Mouse (Mus musculus) brain, adult 2 months (tissue): Measurements from ENCODE around the gene Gng5.
A peak's percentile ranks its signal among the peaks of the same experiment; 100 is the strongest.

Experiments used
- DNase-seq: peaks from one replicate; pipeline ENCODE4 v3.0.0; 2011; ENCODE audit warnings: low read depth, low spot score

Gene Gng5

DNA sequence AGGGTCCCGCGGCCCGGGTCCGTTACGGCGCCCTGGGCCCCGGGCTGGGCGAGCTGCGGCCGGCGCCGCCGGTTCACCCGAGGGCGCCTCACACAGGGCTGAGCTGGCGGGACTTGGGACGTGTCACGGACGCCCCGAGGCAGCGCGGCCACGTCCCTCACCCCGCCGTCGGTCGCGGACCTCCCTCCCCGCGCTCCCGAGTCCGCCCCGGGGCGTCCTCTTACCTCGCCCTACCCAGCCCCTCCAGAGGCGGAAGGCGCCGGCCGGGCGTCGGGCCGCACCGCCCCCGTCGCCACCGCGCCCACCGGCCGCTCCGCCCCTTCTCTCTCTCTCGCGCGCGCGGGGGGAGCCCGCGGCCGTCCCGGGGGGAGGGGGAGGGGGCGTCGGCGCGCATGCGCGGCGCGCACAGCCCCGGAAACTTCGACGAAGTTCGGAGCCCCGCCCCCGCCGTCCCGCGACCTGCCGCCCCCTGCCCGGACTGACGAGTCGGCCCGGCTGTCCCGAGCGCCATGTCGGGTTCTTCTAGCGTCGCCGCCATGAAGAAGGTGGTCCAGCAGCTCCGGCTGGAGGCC is at the start of gene Gng5, which contains the start of gene Spata1:
TSS of gene Gng5 (plus strand) at position 377 of the 572 bp plus-strand sequence.
TSS of gene Spata1 (minus strand) at position 323 of the 572 bp plus-strand sequence.
- DNase-seq, result peak; percentile 64

DNA sequence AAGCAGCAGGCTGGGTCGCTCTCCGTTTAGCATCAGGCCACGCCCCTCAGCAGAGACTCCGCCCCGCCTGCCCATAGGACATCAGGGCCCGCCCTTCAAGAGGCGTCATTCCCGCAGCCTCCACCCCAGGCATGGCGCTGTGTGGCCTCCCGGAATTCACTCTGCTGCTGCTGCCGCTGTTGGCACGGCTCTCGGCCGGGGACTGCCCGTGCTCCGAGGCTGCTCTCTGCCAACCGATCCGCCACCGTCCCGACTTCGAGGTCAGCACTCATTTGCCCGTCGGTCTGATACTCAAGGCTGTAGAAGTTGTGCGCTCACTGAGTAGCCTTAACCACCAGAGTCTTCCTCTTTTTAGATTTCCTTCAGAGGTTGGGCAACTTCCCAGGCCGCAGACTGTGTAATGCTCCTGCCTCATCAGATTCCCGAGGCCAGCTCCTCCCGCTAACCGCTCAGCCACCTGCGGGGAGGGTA is 49.2 kb upstream of the Gng5 start:
- DNase-seq, result peak; percentile 95

DNA sequence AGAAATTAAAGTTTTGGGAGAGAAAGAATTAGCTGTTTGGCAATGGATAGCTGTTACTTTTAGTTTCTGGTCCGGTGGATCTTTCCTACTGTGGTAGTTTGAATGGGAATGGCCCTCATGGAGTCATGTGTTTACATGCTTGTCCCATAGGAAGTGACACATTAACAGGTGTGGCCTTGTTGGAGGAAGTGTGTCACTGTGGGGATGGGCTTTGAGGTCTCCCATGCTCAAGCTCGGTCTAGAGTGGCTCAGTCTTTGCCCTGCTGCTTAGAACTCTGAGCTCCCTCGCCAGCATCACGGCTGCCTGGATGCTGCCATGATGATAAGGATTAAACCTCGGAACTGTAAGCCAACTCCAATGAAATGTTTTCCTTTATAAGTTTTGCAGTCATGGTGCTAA is 48.2 kb upstream of the Gng5 start:
- DNase-seq, result no peak

DNA sequence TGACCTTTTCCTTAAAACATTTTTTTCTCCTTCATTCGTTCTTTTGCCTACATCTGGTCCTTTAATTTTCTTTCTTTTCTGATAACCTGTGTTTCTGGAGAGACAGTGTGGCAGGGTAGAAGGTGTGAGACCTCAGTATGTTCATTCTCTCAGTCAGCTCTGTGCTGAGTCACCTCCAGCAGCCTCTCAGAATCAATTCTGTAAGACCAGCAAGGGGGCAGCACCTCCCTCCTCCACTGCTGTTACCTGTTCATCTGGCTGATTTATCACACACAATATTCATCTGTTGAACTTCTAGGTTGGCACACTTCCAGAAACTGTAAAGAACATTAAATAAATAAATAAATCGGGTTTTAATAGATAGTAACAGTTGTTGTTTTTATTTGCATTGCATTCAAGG is 36.7 kb upstream of the Gng5 start:
- DNase-seq, result no peak

DNA sequence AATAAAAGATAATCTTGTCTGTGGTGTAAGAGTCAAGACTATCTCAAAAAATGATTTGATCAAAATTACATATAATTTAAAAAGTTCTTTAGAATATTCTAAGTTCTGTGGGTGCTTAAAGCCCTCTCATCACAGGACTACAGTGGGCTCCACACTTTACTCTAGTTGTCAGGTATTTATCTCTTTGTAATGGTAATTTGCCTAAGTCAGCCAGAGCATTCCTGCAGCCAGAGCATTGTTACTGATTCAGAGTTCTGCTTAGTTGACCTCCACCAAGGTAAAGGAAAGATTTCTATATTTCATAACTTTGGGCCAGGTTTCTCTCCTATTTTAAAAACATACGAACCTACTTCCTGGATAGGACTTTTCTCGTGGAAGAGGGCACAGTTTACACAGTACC is 30.4 kb upstream of the Gng5 start:
- DNase-seq, result no peak

DNA sequence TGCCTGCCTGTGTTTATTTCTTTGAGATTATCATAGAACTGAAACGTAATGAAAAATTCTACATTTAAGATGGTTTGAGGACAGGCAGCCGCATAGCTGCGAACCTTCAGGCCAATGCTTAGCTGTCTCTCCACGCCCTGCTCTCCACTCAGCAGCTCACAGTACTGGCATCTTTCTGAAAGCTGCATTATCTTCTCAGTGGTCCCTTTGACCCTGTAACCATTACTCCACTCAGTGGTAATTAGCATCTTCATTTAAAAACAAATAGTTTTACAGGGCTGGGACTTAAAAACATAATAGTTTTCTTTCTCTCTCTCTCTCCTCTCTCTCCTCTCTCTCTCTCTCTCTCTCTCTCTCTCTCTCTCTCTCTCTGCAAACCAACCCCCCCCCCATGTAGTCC is 26.9 kb upstream of the Gng5 start:
- DNase-seq, result no peak

DNA sequence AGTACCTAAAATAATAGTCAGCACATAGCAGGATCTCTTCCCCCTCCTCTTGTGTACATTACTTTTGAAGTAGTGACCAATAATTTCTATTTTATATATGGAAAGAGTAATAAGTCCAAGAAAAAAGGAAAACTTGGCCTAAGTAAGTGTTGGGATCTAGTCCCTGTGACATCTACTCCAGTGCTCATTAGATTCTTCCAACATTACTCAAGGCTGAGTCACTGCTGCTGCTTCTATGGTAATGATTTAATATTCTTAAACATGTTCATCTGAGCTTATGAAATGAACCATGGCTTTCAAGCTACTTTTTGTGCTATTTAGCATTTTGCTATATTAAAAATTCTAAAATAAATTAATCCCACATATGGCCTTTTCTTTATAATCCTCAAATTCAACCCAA is 25.9 kb upstream of the Gng5 start:
- DNase-seq, result no peak

DNA sequence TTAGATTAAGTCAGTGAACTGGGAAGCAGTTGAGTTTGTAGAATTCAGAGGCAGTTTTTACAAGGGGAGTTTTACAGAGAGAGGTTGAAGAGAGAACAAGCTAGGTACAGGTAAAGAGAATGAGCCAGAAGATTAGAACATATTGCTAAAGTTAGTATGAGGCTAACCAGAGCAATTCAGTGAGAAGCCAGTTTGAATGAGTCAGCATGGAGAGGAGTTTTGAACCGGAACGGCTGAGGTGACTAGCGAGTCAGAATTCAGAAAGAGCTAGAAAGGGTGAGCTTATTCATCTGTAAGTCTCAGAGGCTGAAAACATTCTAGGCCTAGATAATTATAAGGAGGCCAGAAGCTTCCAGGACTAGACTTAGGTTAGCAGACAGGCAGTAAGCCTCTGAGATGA is 25.2 kb upstream of the Gng5 start:
- DNase-seq, result no peak

DNA sequence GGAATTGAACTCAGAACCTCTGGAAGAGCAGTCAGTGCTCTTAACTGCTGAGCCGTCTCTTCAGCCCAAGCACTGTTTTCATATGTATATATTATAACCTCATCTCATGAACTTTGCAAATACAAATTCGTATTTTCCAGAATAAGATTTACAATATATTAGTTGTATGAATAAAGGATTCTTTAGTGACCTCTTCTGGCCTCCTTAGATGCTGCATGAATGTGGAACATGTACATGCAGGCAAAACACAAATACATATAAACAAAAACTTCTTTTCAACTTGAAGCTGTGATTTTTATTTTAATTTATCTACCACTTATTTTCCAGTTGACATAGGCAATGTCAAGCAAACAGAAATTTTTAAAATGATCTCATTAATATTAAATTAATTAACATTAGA is 17.6 kb upstream of the Gng5 start:
- DNase-seq, result no peak

DNA sequence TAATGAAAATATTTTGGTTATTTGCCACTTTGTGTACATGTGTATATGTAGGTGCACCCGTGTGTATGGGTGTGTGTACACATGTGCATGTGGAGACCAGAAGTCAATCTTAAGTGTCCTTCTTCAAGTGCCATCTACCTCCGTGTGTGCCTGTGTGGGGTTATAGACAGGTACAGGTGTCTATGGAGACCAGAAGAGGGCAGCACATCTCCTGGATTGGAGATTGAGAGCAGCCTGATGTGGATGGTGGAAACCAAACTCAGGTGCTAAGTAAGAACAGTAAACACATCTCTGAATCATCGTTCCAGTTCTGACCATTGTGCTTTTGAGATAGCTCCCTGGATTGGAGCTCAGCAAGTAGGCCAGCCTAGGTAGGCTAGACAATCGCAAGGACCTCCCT is 13.1 kb upstream of the Gng5 start:
- no peak for DNase-seq

DNA sequence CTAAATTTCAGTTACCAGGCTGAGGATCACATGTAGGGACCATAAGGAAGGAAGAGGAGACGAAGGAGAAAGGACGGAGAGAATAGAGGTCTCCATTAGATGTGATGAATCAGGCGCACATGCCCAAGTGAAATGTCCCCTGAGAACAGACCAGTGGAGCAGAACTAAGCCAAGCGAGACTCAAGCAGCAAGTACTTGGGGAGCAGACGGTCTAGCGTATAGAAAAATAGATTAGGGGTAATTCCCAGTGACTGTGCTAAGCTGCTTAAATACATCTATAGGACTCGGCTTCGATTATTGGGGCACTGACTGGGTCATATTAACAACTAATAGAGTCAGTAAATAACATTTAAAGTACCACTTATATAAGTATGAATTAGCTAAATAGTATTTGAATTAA is 4.7 kb upstream of the Gng5 start:
- no peak for DNase-seq

DNA sequence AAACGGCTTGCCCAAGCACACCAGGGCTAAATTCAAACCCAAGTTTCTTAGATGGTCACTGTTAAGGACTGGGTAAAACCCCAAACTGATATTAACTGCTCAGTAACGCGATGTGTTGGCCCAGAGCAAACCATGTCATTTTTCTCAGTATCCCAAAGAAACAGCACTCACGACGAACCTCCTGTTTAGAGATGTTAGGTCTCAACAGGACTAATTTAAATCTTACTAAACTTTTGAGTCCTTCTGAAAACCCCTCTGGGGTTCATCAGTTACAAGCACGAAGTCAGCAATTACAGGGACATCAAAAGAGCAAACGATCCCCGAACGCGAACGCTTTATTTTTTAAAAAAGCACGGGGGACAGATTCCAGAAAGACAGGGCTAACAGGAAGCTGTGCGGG is 618 bp upstream of the Gng5 start:
- no peak for DNase-seq

DNA sequence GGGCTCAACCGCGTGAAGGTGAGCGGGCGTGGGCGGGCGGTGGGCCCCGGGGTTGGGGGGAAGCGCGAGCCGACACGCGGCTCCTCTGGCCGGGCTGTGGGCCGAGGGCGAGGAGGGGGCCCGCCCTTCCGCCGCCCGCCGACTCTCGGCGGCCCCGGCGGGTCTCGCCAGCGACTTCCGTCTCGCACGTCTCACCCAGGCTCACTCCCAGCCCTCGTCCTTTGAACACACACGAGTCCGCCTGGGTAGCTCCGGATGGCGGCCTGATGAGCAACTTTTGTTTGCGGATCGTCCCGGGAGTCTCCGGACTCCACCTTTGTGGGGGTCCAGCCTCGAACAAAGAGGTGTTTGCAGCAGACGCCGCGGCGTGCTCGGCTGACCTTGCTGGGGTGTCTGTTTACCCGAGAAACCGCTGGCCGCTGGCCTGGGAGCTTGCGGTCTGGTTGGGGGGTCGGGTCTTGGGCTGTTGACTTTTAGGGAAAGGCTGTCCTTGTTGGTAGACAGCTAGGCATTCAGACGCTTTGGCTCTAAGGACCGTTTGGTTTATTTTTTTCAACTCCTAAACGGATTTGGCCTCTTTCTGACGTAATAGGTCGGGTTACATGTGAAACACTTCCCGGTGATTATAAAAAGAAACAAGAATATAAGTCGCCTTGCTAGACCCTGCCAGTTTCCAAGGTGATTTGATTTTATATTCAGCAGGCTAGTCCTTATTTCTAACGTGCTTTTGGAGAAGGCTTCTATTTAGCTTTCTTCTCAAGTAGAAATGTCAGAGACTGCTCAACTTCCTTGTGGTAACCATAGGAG is 599 bp downstream of the Gng5 start:
- peak; percentile 23 for DNase-seq

DNA sequence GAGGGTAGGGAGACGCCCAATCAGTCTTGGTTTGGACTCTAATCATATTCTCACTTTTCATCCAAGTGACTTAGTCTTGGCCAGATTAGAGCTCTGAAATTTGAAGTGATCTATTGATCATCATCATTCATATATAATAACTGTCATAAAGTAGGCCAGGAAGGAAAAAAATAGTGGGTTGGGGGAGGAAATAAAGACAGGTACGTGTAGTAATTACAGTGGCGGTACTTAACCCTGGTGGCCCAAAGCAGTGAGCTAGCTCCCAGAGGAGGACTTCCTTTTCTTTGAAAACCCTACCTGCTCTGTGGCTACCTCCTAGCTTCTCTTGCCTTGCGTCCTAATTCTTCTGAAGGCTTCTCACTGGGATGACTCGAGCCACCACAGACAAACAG is 1.2 kb downstream of the Gng5 start:
- DNase-seq, result no peak

DNA sequence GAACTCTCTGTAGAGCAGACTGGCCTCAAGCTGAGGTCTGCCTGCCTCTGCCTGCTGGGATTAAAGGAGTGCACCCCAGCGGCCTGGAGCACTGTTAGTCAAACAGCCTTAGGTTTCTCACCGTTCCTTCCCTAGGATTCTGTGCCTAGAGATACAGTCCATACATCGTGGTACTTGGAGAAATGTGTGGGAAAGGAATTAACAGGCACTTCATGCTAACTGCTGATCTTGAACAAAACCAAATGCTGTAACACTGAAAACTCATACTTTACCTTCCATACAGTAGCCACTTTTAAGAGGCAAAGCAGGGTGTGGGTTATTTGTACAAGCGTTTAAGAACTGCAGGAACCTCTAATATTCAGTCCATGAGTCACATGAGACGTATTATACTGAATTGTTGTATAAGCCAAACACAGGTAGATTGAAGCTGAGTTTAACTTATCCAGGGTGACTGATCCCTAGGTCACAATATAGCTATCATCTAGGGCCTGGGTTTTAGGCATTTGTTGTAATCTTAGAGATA is 2.1 kb downstream of the Gng5 start:
- no peak for DNase-seq

DNA sequence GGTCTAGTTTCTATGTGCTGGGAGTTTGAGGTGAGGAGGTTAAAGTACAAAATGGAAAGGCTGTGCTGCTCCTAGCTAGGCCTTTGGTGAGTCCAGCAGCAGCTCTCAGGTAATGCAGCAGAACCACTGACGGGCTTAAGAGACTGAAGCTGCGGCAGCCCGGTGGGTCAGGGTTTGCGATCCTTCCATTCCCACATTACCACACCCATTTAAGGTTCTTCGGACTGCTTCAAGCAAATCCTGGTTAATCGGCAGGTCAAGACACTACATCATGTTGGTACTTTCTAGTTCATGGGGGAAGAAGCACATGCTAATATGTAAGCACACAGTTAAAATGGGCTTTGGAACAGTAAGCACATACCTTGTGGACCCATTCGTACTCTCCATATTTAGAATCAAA is 7.1 kb downstream of the Gng5 start:
- DNase-seq, result no peak

DNA sequence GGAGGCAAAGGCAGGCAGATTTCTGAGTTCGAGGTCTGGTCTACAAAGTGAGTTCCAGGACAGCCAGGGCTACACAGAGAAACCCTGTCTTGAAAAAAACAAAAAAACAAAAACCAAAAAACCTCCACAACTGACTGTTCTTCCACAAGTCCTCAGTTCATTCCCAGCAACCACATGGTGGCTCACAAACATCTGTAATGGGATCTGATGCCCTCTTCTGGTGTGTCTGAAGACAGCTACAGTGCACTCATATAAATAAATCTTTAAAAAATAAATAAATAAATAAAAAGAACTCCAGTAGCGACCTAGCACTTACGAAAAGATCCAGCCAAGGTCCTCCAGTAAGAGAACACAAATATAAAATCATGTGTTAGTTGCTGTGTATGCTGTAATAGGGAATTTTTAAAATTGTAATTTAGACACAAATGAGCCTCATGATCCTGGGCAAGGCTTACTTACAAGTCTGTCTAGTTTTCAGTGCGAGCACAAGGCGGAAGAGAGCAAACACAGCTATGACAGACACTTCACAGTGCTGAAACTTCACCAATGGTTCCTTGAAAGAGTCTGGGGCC is 20.7 kb downstream of the Gng5 start:
- peak; percentile 23 for DNase-seq

DNA sequence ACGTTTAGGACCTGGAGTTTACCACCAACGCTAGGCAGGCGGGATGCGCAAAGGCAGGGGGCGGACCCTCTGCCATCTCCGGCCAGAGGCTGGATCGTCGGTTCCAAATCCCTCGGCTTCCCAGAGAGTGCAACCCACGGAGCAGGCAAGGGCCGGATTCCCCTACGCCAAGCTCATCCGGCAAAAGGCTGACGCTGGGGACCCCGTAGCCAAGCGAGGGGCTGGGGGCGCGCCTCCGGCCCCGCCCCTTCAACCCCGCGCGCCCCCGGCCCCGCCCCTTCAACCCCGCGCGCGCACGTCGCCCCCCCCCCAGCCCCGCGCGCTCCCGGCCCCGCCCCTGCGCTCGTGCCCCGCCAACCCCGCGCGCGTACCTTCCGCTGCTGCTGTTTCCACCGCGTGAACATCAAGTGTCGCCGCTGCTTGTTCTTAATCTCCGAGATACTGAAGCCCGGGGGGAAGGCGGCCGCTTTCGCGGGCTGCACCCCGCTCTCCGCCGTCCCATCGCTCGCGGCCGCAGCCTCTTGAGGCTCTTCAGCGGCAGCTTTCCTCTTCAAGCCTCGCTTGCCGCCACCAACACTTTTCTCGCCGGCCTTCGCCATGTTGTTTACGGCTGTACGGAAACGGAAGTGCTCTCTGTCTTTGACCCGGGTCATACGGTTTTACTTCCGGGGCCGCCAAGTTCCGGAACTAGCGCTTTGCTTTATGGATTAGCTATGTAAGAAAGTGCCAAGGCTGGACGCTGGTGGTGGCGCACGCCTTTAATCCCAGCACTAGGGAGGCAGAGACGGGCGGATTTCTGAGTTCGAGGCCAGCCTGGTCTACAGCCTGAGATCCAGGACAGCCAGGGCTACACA is 21.4 kb downstream of the Gng5 start, which contains the start of gene Rpf1:
TSS of gene Rpf1 (minus strand) at position 632 of the 854 bp plus-strand sequence.
- DNase-seq, result peak; percentile 97

DNA sequence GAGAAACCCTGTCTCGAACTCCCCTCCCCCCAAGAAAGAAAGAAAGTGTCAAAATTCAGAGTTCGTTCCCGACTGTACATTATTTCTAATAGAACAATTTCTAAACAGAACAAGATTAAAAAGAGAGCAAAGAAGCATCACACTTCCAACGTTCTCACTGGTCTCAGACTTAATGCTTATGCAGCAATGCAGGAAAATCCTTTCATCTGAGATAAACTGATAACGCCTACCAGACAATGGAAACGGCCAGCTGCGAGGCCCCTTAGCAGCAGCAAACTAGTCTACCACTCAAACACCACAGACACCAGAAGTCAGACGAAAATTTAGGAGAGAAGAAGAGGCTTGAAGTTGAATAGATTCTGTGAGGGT is 22.0 kb downstream of the Gng5 start:
- DNase-seq, result no peak

DNA sequence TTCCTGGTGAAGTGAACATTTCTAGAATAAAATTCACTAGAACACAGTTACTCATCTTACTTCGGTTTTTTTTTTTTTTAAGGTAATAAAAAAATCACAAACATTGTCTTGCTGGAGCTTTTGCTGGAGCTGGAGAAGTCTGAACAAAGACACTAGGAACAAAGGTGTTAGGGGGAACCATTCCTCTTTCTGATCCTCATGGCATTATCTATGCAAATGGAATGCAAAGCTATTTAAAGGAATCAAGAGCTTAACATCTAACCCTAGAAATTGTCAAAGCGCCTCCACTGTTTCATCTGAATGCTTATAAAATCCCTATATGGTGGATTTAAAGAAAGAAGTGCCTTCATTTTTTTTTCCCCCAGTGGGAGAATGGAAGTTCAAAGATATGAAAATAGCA is 28.7 kb downstream of the Gng5 start:
- DNase-seq, result peak; percentile 17

DNA sequence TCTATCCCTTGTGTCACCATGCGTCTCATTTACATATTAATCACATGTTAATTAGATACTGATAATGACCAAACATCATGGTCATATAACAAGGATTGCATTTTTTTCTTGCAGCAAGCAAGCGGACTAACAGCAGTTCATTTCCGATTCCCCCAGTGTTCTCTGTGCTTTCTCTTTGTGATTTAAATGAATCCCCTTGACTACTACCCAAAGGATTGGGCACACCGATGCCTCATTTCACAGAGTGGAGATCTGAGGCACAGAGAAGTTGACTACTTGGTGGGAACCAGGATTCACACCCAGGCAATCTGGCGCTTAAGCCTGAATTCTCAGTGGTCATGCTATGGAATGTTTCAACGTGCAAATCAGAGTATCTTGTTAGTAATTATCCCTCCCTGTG is 35.4 kb downstream of the Gng5 start:
- no peak for DNase-seq
